Mouse (Mus musculus): Measurements from ENCODE around the gene Fam83d. TPM values are rescaled to one million over a fixed set of nuclear protein-coding genes. Genes with fewer than 3 reads are reported as not detected.

The Fam83d gene
- polyA plus RNA-seq, 1 experiment from 2014 or later, result 32.5 TPM

DNA sequence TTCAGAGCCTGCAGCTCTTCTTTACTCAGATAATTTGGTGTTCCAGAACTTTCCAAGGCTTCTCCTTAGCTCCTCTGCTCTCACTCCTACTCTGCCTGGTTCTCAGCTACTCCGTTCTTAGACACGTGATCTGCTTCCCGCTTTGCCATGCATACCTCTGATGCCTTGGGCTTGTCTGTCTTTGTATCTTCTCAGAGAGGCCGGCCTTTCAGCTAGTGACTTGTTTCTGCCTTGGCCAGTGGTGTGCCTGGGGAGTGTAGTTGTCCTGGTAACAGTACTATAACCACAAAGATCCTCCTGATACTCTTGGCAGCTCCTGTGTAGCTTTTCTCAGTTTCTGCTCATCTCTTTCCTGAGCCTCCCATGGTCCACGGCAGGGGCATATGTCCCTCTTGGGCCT is 65.3 kb downstream of the Fam83d start:
- Histone ChIP-seq H3K4me1 (0 out of 2 replicates have a peak, but pooled peaks cover 4% of the 10 kb centered on the region), H3K9me3 (replicated peaks) (no peaks in the 10 kb centered on the region), H3K27ac (no peak overlapping the region), H3K4me3 (no peak overlapping the region), H3K4me2 (replicated peaks) (no peak overlapping the region), H3K36me3 (peaks cover 61% of the 10 kb centered on the region), H3K9ac (no peak overlapping the region), H3K27me3 (no peaks in the 10 kb centered on the region)
- ATAC-seq (ENCODE audit: low FRiP score), result no peak
- WGBS, result 61% methylated on average over 5 of the region's 5 CpGs

- Histone ChIP-seq H3K27ac (no peak overlapping the region), H3K9ac (no peak overlapping the region)
- 62% methylated on average over 2 of the region's 2 CpGs for WGBS
Observed at GRCm38 (mm10) chr2:158833645-158834044, 65.8 kb downstream of the Fam83d start.

More at GRCm38 (mm10) chr2:158833645-158834044, 65.8 kb downstream of the Fam83d start:
- Histone ChIP-seq H3K27me3 (no peaks in the 10 kb centered on the region), H3K9me3 (replicated peaks) (no peaks in the 10 kb centered on the region), H3K4me1 (0 out of 2 replicates have a peak, but pooled peaks cover 4% of the 10 kb centered on the region), H3K4me3 (no peak overlapping the region), H3K36me3 (peaks cover 57% of the 10 kb centered on the region), H3K4me2 (replicated peaks) (no peak overlapping the region)
- ATAC-seq (ENCODE audit: low FRiP score), result no peak

Small RNA genes lying within 50 kb of the gene (microRNA-seq; reads per million reads assigned to microRNA genes)
- not detected for gene Gm26141

Other genes starting within 250 kb of the Fam83d start
- gene Slc32a1, start 157.3 kb upstream of the Fam83d start, polyA plus RNA-seq (2016; fragmentation: Nextera tagmentation; extraction: Ambion mirVana), result 3.5 and 4.3 TPM in 2 replicates
- 21.1 and 23.7 TPM in 2 replicates for gene Actr5, start 143.2 kb upstream of the Fam83d start, polyA plus RNA-seq (2016; fragmentation: Nextera tagmentation; extraction: Ambion mirVana)
- 3.7 and 3.8 TPM in 2 replicates for gene Ppp1r16b, start 102.7 kb upstream of the Fam83d start, polyA plus RNA-seq (2016; fragmentation: Nextera tagmentation; extraction: Ambion mirVana)
- 14.5 and 16.4 TPM in 2 replicates for gene Dhx35, start 26.7 kb downstream of the Fam83d start, polyA plus RNA-seq (2016; fragmentation: Nextera tagmentation; extraction: Ambion mirVana)

Data from hindbrain, embryonic 12.5 days (tissue).